In the genomic region with DNA sequence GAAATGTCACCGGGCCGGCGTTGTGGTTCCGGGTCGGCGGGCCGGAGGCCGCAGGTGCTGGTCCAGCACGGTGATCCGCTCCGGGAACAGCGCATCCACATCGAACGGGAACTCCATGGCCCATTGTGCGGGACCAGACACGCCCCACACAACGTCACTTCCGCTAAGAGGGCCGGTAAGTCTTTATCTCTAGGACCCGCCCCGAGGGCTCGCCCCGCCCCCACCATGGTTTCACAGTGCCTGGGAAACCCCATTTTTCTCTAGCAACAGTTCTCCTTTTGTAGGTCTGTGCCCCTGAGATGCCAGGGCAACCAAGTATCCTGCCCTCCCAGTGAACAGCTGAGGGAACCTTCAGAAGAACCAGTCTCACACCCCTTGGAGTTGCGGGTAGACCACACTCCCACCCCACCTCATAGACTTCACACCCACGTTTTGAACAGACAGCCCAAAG, we compare ENCODE assay signal across 8 mouse cellular contexts. TPM values are rescaled to one million over a fixed set of nuclear protein-coding genes. Genes with fewer than 3 reads are reported as not detected.
DNase-seq lines count a peak whose midpoint lies in the region; ATAC-seq and TF ChIP-seq lines count a peak whose summit lies in the region.

A gene (minus strand): TSS at position 157 of the 451 bp plus-strand sequence.

- ATAC-seq in cerebellum, adult (ENCODE audit: insufficient number of reproducible peaks, low FRiP score, low TSS enrichment): peak; percentile 83
- peak; percentile 96 for ATAC-seq in forebrain, embryonic 14.5 days
- ATAC-seq in neural tube, embryonic 15.5 days (ENCODE audit: low FRiP score): peak; percentile 93

- peak; percentile 68 for TF ChIP-seq POLR2A in ES-Bruce4 (IDR thresholded peaks at IDR 0.05; ENCODE audit: insufficient read depth, low read length)

- WGBS in forebrain, embryonic 14.5 days: 3% methylated on average over 25 of the region's 25 CpGs
- WGBS in neural tube, embryonic 15.5 days: 3% methylated on average over 25 of the region's 25 CpGs

- peaks cover 37% of the 10 kb centered on the region for H3K36me3 ChIP-seq in ES-Bruce4 (ENCODE audit: control insufficient read depth, insufficient read depth, low read length, poor library complexity, severe bottlenecking)
- peaks cover 47% of the 10 kb centered on the region for H3K36me3 ChIP-seq in forebrain, embryonic 14.5 days (ENCODE audit: control insufficient read depth, insufficient read depth, low read length)
- H3K36me3 ChIP-seq in neural tube, embryonic 15.5 days: peaks cover 38% of the 10 kb centered on the region

- peak within 1 kb of the TSS; percentile 91 for H3K4me2 ChIP-seq in forebrain, embryonic 14.5 days (ENCODE audit: low read length)
- H3K4me2 ChIP-seq in neural tube, embryonic 15.5 days: peak within 1 kb of the TSS; percentile 89

- no peak for TF ChIP-seq CTCF in ES-Bruce4 (IDR thresholded peaks at IDR 0.05; ENCODE audit: low read depth, low read length)

- DNase-seq in forebrain, embryonic 14.5 days (ENCODE audit: low spot score): peak; percentile 97
- peak; percentile 93 to 97 for DNase-seq in heart, postnatal 14 days
- peak; percentile 96 for DNase-seq in layer of hippocampus, adult 11-12 months (ENCODE audit: low spot score)
- DNase-seq in lung, adult 18-20 months: peak; percentile 95 to 97
- peak; percentile 89 for DNase-seq in testis, postnatal 14 days (ENCODE audit: low spot score)

- peak within 1 kb of the TSS; percentile 83 for H3K4me3 ChIP-seq in ES-Bruce4 (ENCODE audit: low read depth, low read length)
- peak within 1 kb of the TSS; percentile 78 for H3K4me3 ChIP-seq in forebrain, embryonic 14.5 days (ENCODE audit: low read depth, low read length)
- H3K4me3 ChIP-seq in neural tube, embryonic 15.5 days (replicated peaks): peak within 1 kb of the TSS; percentile 69

- TF ChIP-seq EP300 in ES-Bruce4 (IDR thresholded peaks at IDR 0.05; ENCODE audit: insufficient read depth, low read depth, low read length): no peak

- no peak within 1 kb of the TSS; the same call in 1 of the 2 replicates for H3K27ac ChIP-seq in ES-Bruce4 (ENCODE audit: insufficient read depth, low read length)
- H3K27ac ChIP-seq in forebrain, embryonic 14.5 days (ENCODE audit: low read depth, low read length): peak within 1 kb of the TSS; percentile 77
- H3K27ac ChIP-seq in neural tube, embryonic 15.5 days (replicated peaks): peak within 1 kb of the TSS; percentile 89

- H3K27me3 ChIP-seq in ES-Bruce4 (ENCODE audit: control insufficient read depth, insufficient read depth, low read length, poor library complexity, severe bottlenecking): no peaks in the 10 kb centered on the region
- no peaks in the 10 kb centered on the region for H3K27me3 ChIP-seq in forebrain, embryonic 14.5 days (replicated peaks; ENCODE audit: control insufficient read depth, insufficient read depth, low read length)
- no peaks in the 10 kb centered on the region for H3K27me3 ChIP-seq in neural tube, embryonic 15.5 days (replicated peaks)

- H3K4me1 ChIP-seq in ES-Bruce4 (ENCODE audit: control insufficient read depth, insufficient read depth, low read length): no peaks in the 10 kb centered on the region
- peaks cover 11% of the 10 kb centered on the region for H3K4me1 ChIP-seq in forebrain, embryonic 14.5 days (ENCODE audit: control insufficient read depth, insufficient read depth, low read length)
- H3K4me1 ChIP-seq in neural tube, embryonic 15.5 days: peaks cover 40% of the 10 kb centered on the region

- intact Hi-C loops in heart, postnatal 14 days (cut with DNase I): loop anchor here (5.0 kb wide), 1 partner anchor 33 kb away; a partner anchor contains a TSS

- peak within 1 kb of the TSS; percentile 66 for H3K9ac ChIP-seq in ES-Bruce4 (ENCODE audit: low read depth, poor library complexity, severe bottlenecking)
- H3K9ac ChIP-seq in forebrain, embryonic 14.5 days (ENCODE audit: low read length): peak within 1 kb of the TSS; percentile 84
- peak within 1 kb of the TSS; percentile 88 for H3K9ac ChIP-seq in neural tube, embryonic 15.5 days (replicated peaks)

- H3K9me3 ChIP-seq in ES-Bruce4 (replicated peaks; ENCODE audit: control insufficient read depth, insufficient read depth, low read length, poor library complexity, severe bottlenecking): no peaks in the 10 kb centered on the region
- H3K9me3 ChIP-seq in forebrain, embryonic 14.5 days (replicated peaks; ENCODE audit: control insufficient read depth, low read length): no peaks in the 10 kb centered on the region
- no peaks in the 10 kb centered on the region for H3K9me3 ChIP-seq in neural tube, embryonic 15.5 days (replicated peaks)

RNA-seq across cellular contexts. Expression of the gene that starts here (rescaled TPM):
- 33.4 and 42.5 TPM in 2 replicates for polyA plus RNA-seq in ES-Bruce4 (2011; ENCODE audit: insufficient read depth, insufficient read length, low read depth, missing spikeins)
- polyA plus RNA-seq in forebrain, embryonic 14.5 days (2014; fragmentation: Nextera tagmentation; extraction: Ambion mirVana): 313 and 439 TPM in 2 replicates
- 1 to 10 TPM; 7.7 to 9.5 TPM for total RNA-seq in heart, postnatal 14 days (2021)
- polyA plus RNA-seq in neural tube, embryonic 15.5 days (2015; fragmentation: Nextera tagmentation; extraction: Ambion mirVana): 259 and 319 TPM in 2 replicates
